Comparison of ENCODE assay signal across 23 mouse cellular contexts in genomic region chr8:87286059-87286458, GRCm38 (mm10).
DNase-seq lines count a peak whose midpoint lies in the region; ATAC-seq and TF ChIP-seq lines count a peak whose summit lies in the region.
"Had no signal": no experiment of that assay in that cellular context is flagged by ENCODE, and none has a peak within 500 bp of the region (broad histone marks: within the 10 kb centered on the region; RNA-seq: fewer than 3 reads in every experiment).

No protein-coding gene starts in this region.

- WGBS in liver, adult 2 months = 67% methylated on average over 8 of the region's 8 CpGs
- WGBS in liver, postnatal 0 days (ENCODE audit: insufficient replicate concordance) = 71% methylated on average over 8 of the region's 8 CpGs
- 63% methylated on average over 8 of the region's 8 CpGs for WGBS in neural tube, embryonic 15.5 days

- no peaks in the 10 kb centered on the region for H3K9me3 ChIP-seq in liver, postnatal 0 days (ENCODE audit: low read length)
- no peaks in the 10 kb centered on the region for H3K9me3 ChIP-seq in neural tube, embryonic 15.5 days (replicated peaks)
- H3K9me3 ChIP-seq: forebrain, embryonic 10.5 days; heart, embryonic 13.5 days; limb, embryonic 12.5 days; liver, embryonic 12.5 days; midbrain, embryonic 12.5 days; neural tube, embryonic 12.5 days; stomach, embryonic 15.5 days had no signal

- H3K79me2 ChIP-seq in liver, adult 2 months (ENCODE audit: control insufficient read depth, insufficient read depth, low read length) = no peaks in the 10 kb centered on the region

- H3K9ac ChIP-seq in liver, adult 2 months (ENCODE audit: low read depth, low read length) = no peak overlapping the region
- H3K9ac ChIP-seq in liver, postnatal 0 days (replicated peaks) = no peak overlapping the region
- no peak overlapping the region for H3K9ac ChIP-seq in neural tube, embryonic 15.5 days (replicated peaks)
- H3K9ac ChIP-seq: heart, embryonic 13.5 days; limb, embryonic 12.5 days; liver, embryonic 12.5 days; midbrain, embryonic 12.5 days; neural tube, embryonic 12.5 days; stomach, embryonic 15.5 days had no signal

- no peak for TF ChIP-seq POLR2A in liver, adult 2 months (IDR thresholded peaks at IDR 0.05; ENCODE audit: extremely low read depth, insufficient read depth, low read length)

- H3K27me3 ChIP-seq in liver, adult 2 months (ENCODE audit: control insufficient read depth, insufficient read depth, low read length) = no peaks in the 10 kb centered on the region
- H3K27me3 ChIP-seq in liver, postnatal 0 days (ENCODE audit: insufficient read depth, low read length) = no peaks in the 10 kb centered on the region
- H3K27me3 ChIP-seq in neural tube, embryonic 15.5 days (replicated peaks) = no peaks in the 10 kb centered on the region
- H3K27me3 ChIP-seq: heart, embryonic 13.5 days; limb, embryonic 12.5 days; liver, embryonic 12.5 days; midbrain, embryonic 12.5 days; stomach, embryonic 15.5 days had no signal

- H3K27ac ChIP-seq in liver, adult 2 months (replicated peaks; ENCODE audit: insufficient read depth, low read depth, low read length) = no peak overlapping the region
- H3K27ac ChIP-seq in liver, postnatal 0 days (ENCODE audit: low read depth) = no peak overlapping the region
- H3K27ac ChIP-seq in neural tube, embryonic 15.5 days (replicated peaks) = peak overlapping the region; percentile 13; the same call in 1 of the 2 replicates
- H3K27ac ChIP-seq: heart, adult 2 months; heart, embryonic 13.5 days; limb, embryonic 12.5 days; liver, embryonic 12.5 days; midbrain, embryonic 12.5 days; neural tube, embryonic 12.5 days; stomach, embryonic 15.5 days had no signal

- no peaks in the 10 kb centered on the region for H3K36me3 ChIP-seq in liver, adult 2 months (ENCODE audit: control insufficient read depth, insufficient read depth, low read length)
- no peaks in the 10 kb centered on the region for H3K36me3 ChIP-seq in liver, postnatal 0 days (replicated peaks; ENCODE audit: insufficient read depth, low read length)
- H3K36me3 ChIP-seq in neural tube, embryonic 15.5 days = no peaks in the 10 kb centered on the region
- H3K36me3 ChIP-seq: forebrain, embryonic 10.5 days; heart, embryonic 13.5 days; limb, embryonic 12.5 days; liver, embryonic 12.5 days; midbrain, embryonic 12.5 days; neural tube, embryonic 12.5 days; stomach, embryonic 15.5 days had no signal

- TF ChIP-seq EP300 in liver, postnatal 0 days (IDR thresholded peaks at IDR 0.05; ENCODE audit: low read depth) = no peak

- no peak for TF ChIP-seq CTCF in liver, adult 2 months (IDR thresholded peaks at IDR 0.05; ENCODE audit: low read depth, low read length)
- no peak for TF ChIP-seq CTCF in liver, postnatal 0 days (IDR thresholded peaks at IDR 0.05; ENCODE audit: low read depth)

- ATAC-seq in liver, postnatal 0 days = no peak
- no peak; the same call in 1 of the 2 replicates for ATAC-seq in neural tube, embryonic 15.5 days (ENCODE audit: low FRiP score)
- ATAC-seq: liver, embryonic 12.5 days had no signal

- H3K4me2 ChIP-seq in liver, postnatal 0 days (ENCODE audit: low read depth, low read length) = no peak overlapping the region
- H3K4me2 ChIP-seq in neural tube, embryonic 15.5 days = no peak overlapping the region
- H3K4me2 ChIP-seq: heart, embryonic 13.5 days; limb, embryonic 12.5 days; liver, embryonic 12.5 days; midbrain, embryonic 12.5 days; neural tube, embryonic 12.5 days; stomach, embryonic 15.5 days had no signal

- no peak overlapping the region for H3K4me3 ChIP-seq in liver, adult 2 months (ENCODE audit: insufficient read depth, low read depth, low read length)
- no peak overlapping the region for H3K4me3 ChIP-seq in liver, postnatal 0 days (ENCODE audit: low read depth, low read length)
- H3K4me3 ChIP-seq in neural tube, embryonic 15.5 days (replicated peaks) = no peak overlapping the region
- H3K4me3 ChIP-seq: forebrain, embryonic 10.5 days; heart, adult 2 months; heart, embryonic 13.5 days; limb, embryonic 12.5 days; liver, embryonic 12.5 days; midbrain, embryonic 12.5 days; neural tube, embryonic 12.5 days; stomach, embryonic 15.5 days had no signal

- no peaks in the 10 kb centered on the region for H3K4me1 ChIP-seq in liver, adult 2 months (ENCODE audit: control insufficient read depth, insufficient read depth, low read length)
- H3K4me1 ChIP-seq in liver, postnatal 0 days (ENCODE audit: insufficient read depth) = no peaks in the 10 kb centered on the region
- H3K4me1 ChIP-seq in neural tube, embryonic 15.5 days = peaks cover 10% of the 10 kb centered on the region; the same call in 1 of the 2 replicates
- H3K4me1 ChIP-seq: heart, embryonic 13.5 days; liver, embryonic 12.5 days; midbrain, embryonic 12.5 days; neural tube, embryonic 12.5 days; stomach, embryonic 15.5 days had no signal

- peak; percentile 1 for DNase-seq in liver, adult 2 months (ENCODE audit: extremely low read depth, low read depth, low spot score)
- DNase-seq in liver, postnatal 0 days = no peak
- peak; percentile 80 for DNase-seq in cerebellum, adult 11-12 months
- peak; percentile 85 for DNase-seq in cerebellum, adult 9-10 months
- no peak for DNase-seq in urinary bladder, adult 2 months (ENCODE audit: low spot score)
- DNase-seq in adrenal gland, postnatal 10 days = no peak
- DNase-seq: adrenal gland, postnatal 25 days; gastrocnemius, postnatal 25 days; heart, adult 2 months; heart, postnatal 14 days; kidney, adult 2 months; kidney, postnatal 10 days; lung, adult 2 months; lung, postnatal 14 days; thymus, postnatal 36 days had no signal

Comparison
In these comparisons a context has a peak if more than half of its experiments do, and no peak if none do; other contexts are left out.
1. DNase-seq: peak in liver, adult 2 months (single experiment), cerebellum, adult 11-12 months (single experiment) and cerebellum, adult 9-10 months (single experiment); none in liver, postnatal 0 days (single experiment), urinary bladder, adult 2 months (single experiment) and adrenal gland, postnatal 10 days (single experiment).